Mouse (Mus musculus) liver, embryonic 11.5 days (tissue): Measurements from ENCODE around the gene Dtx4. TPM values are rescaled to one million over a fixed set of nuclear protein-coding genes. Genes with fewer than 3 reads are reported as not detected.

Experiments used
- ATAC-seq: fragments of 200-750 bp; cut with Nextera tagmentation; replicated peaks from 2 replicates; pipeline ENCODE4 v1.8.0; 2017; ENCODE audit warnings: moderate number of reproducible peaks, mild to moderate bottlenecking, moderate TSS enrichment, moderate library complexity; ENCODE audit not compliant: low FRiP score
- DNase-seq: peaks from one replicate; pipeline ENCODE4 v3.0.0-alpha.2; 2017; ENCODE audit warnings: low spot score
- H3K27ac ChIP-seq: fragments of 300-500 bp; sonication (generic); 2 replicates; pipeline ENCODE4 v1.5.1; 2014; ENCODE audit warnings: mild to moderate bottlenecking, low read depth, low read length, control low read depth
- H3K27me3 ChIP-seq: fragments of 300-500 bp; sonication (generic); replicated peaks from 2 replicates; pipeline ENCODE4 v1.6.1; 2014; ENCODE audit warnings: low read length, mixed read lengths; ENCODE audit not compliant: control insufficient read depth, insufficient read depth
- H3K36me3 ChIP-seq: fragments of 300-500 bp; sonication (generic); 2 replicates; pipeline ENCODE4 v1.6.1; 2014; ENCODE audit warnings: mild to moderate bottlenecking, low read length, moderate library complexity, mixed read lengths; ENCODE audit not compliant: control insufficient read depth, insufficient read depth
- H3K4me1 ChIP-seq: fragments of 300-500 bp; sonication (generic); replicated peaks from 2 replicates; pipeline ENCODE4 v1.6.1; 2014; ENCODE audit warnings: low read length, mixed read lengths; ENCODE audit not compliant: control insufficient read depth, insufficient read depth
- H3K4me2 ChIP-seq: fragments of 300-500 bp; sonication (generic); 2 replicates; pipeline ENCODE4 v1.6.1; 2014; ENCODE audit warnings: mild to moderate bottlenecking, control low read depth, moderate library complexity
- H3K4me3 ChIP-seq: fragments of 300-500 bp; sonication (generic); 2 replicates; pipeline ENCODE4 v1.5.1; 2014; ENCODE audit warnings: low read depth, low read length, control low read depth
- H3K9ac ChIP-seq: fragments of 300-500 bp; sonication (generic); 2 replicates; pipeline ENCODE4 v1.6.1; 2014; ENCODE audit warnings: low read depth, low read length, control low read depth
- H3K9me3 ChIP-seq: fragments of 300-500 bp; sonication (generic); 2 replicates; pipeline ENCODE4 v1.6.1; 2016; ENCODE audit warnings: low read length, inconsistent platforms, mixed read lengths; ENCODE audit not compliant: control insufficient read depth
- WGBS: fragments of 180-500 bp; shearing (Covaris S2); extraction: QIAGEN DNeasy Blood & Tissue Kit; methylation state at CpG from one replicate; pipeline ENCODE4 v1.1.7; 2014; 5-methylcytosine and 5-hydroxymethylcytosine counted together
- polyA plus RNA-seq: library from polyadenylated mRNA; unstranded; fragments of >200 nt; fragmentation: Nextera tagmentation; extraction: Ambion mirVana; gene quantifications from 2 replicates; pipeline ENCODE4 v1.2.1, GENCODE M21; 2014

Dtx4 gene
- polyA plus RNA-seq, 1 experiment from 2014 or later: 3.8 TPM

GRCm38 (mm10) chr19:12466204-12466603 is 35.0 kb downstream of the Dtx4 start:
- H3K9me3 ChIP-seq: no peaks in the 10 kb centered on the region
- H3K9ac ChIP-seq: no peak overlapping the region
- DNase-seq (no peak), ATAC-seq (0 out of 2 replicates have a peak, but pooled peaks have one; percentile 34)
- no peak overlapping the region for H3K4me2 ChIP-seq
- no peak overlapping the region for H3K4me3 ChIP-seq
- 21% methylated on average over 7 of the region's 7 CpGs for WGBS
- H3K27me3 ChIP-seq: no peaks in the 10 kb centered on the region
- H3K27ac ChIP-seq: no peak overlapping the region
- no peaks in the 10 kb centered on the region for H3K4me1 ChIP-seq
- H3K36me3 ChIP-seq: no peaks in the 10 kb centered on the region

GRCm38 (mm10) chr19:12465530-12466144 is 35.6 kb downstream of the Dtx4 start:
- Histone ChIP-seq H3K27ac (no peak overlapping the region), H3K36me3 (no peaks in the 10 kb centered on the region), H3K9me3 (no peaks in the 10 kb centered on the region), H3K4me1 (no peaks in the 10 kb centered on the region), H3K4me2 (no peak overlapping the region), H3K4me3 (no peak overlapping the region), H3K9ac (no peak overlapping the region), H3K27me3 (no peaks in the 10 kb centered on the region)
- WGBS: 84% methylated on average over 10 of the region's 10 CpGs
- no peak for ATAC-seq
- DNase-seq: no peak

GRCm38 (mm10) chr19:12464674-12465073 is 36.6 kb downstream of the Dtx4 start:
- no peak overlapping the region for H3K4me2 ChIP-seq
- H3K27ac ChIP-seq: no peak overlapping the region
- ATAC-seq: no peak
- H3K36me3 ChIP-seq: no peaks in the 10 kb centered on the region
- H3K27me3 ChIP-seq: no peaks in the 10 kb centered on the region
- no peak for DNase-seq
- H3K4me3 ChIP-seq: no peak overlapping the region
- H3K9me3 ChIP-seq: no peaks in the 10 kb centered on the region
- H3K9ac ChIP-seq: no peak overlapping the region
- WGBS: 76% methylated on average over 4 of the region's 4 CpGs
- H3K4me1 ChIP-seq: no peaks in the 10 kb centered on the region

- no peaks in the 10 kb centered on the region for H3K27me3 ChIP-seq
- H3K36me3 ChIP-seq: no peaks in the 10 kb centered on the region
- no peaks in the 10 kb centered on the region for H3K4me1 ChIP-seq
- no peak overlapping the region for H3K9ac ChIP-seq
- WGBS: 58% methylated on average over 5 of the region's 5 CpGs
- DNase-seq: no peak
- no peak overlapping the region for H3K4me3 ChIP-seq
- H3K27ac ChIP-seq: no peak overlapping the region
- no peaks in the 10 kb centered on the region for H3K9me3 ChIP-seq
- H3K4me2 ChIP-seq: no peak overlapping the region
- no peak for ATAC-seq
Observed at GRCm38 (mm10) chr19:12464127-12464526, 37.1 kb downstream of the Dtx4 start.

GRCm38 (mm10) chr19:12463722-12464035 is 37.6 kb downstream of the Dtx4 start:
- ATAC-seq (no peak), DNase-seq (no peak)
- Histone ChIP-seq H3K27me3 (no peaks in the 10 kb centered on the region), H3K27ac (no peak overlapping the region), H3K9ac (no peak overlapping the region), H3K4me3 (no peak overlapping the region), H3K4me1 (no peaks in the 10 kb centered on the region), H3K9me3 (no peaks in the 10 kb centered on the region), H3K36me3 (no peaks in the 10 kb centered on the region), H3K4me2 (no peak overlapping the region)
- 38% methylated on average over 1 of the region's 1 CpGs for WGBS

- no peak for ATAC-seq
- Histone ChIP-seq H3K27ac (no peak overlapping the region), H3K4me1 (no peaks in the 10 kb centered on the region), H3K36me3 (no peaks in the 10 kb centered on the region), H3K9ac (no peak overlapping the region), H3K9me3 (no peaks in the 10 kb centered on the region), H3K27me3 (no peaks in the 10 kb centered on the region), H3K4me3 (no peak overlapping the region), H3K4me2 (no peak overlapping the region)
- WGBS: 79% methylated on average over 7 of the region's 7 CpGs
- no peak for DNase-seq
Observed at GRCm38 (mm10) chr19:12462851-12463721, 38.2 kb downstream of the Dtx4 start.

- no peaks in the 10 kb centered on the region for H3K9me3 ChIP-seq
- no peak within 1 kb of the TSS for H3K4me3 ChIP-seq
- no peak within 1 kb of the TSS for H3K9ac ChIP-seq
- H3K27ac ChIP-seq: no peak within 1 kb of the TSS
- no peaks in the 10 kb centered on the region for H3K4me1 ChIP-seq
- no peaks in the 10 kb centered on the region for H3K36me3 ChIP-seq
- DNase-seq: no peak
- ATAC-seq: no peak
- H3K4me2 ChIP-seq: no peak within 1 kb of the TSS
- 73% methylated on average over 11 of the region's 11 CpGs for WGBS
- H3K27me3 ChIP-seq: no peaks in the 10 kb centered on the region
Observed at GRCm38 (mm10) chr19:12460282-12461249, 40.7 kb downstream of the Dtx4 start, which contains the start of gene Mpeg1. TSS of gene Mpeg1 (plus strand) at chr19:12460779.

GRCm38 (mm10) chr19:12459516-12459915 is 41.7 kb downstream of the Dtx4 start:
- H3K27ac ChIP-seq: no peak overlapping the region
- H3K36me3 ChIP-seq: no peaks in the 10 kb centered on the region

More at GRCm38 (mm10) chr19:12459516-12459915, 41.7 kb downstream of the Dtx4 start:
- Histone ChIP-seq H3K4me3 (no peak overlapping the region), H3K4me2 (no peak overlapping the region), H3K9ac (no peak overlapping the region), H3K4me1 (no peaks in the 10 kb centered on the region), H3K27me3 (no peaks in the 10 kb centered on the region), H3K9me3 (no peaks in the 10 kb centered on the region)
- ATAC-seq (no peak), DNase-seq (no peak)
- WGBS: 79% methylated on average over 4 of the region's 4 CpGs
